Mouse (Mus musculus) myocyte (in vitro differentiated cells): ENCODE data around the gene Plvap.

Source experiments
- E2F4 ChIP-seq: IDR thresholded peaks from one replicate; pipeline ENCODE4 v1.6.1; 2011; ENCODE audit warnings: mild to moderate bottlenecking, control low read depth, moderate library complexity; ENCODE audit not compliant: insufficient read depth
- POLR2A ChIP-seq: IDR thresholded peaks from one replicate; pipeline ENCODE4 v1.6.1; 2011; ENCODE audit warnings: low read depth, mild to moderate bottlenecking, control low read depth, moderate library complexity; ENCODE audit not compliant: insufficient read length
- POLR2AphosphoS2 ChIP-seq: IDR thresholded peaks from one replicate; pipeline ENCODE4 v1.6.1; 2011; ENCODE audit warnings: low read depth, control low read depth; ENCODE audit not compliant: insufficient read length
- TCF12 ChIP-seq: IDR thresholded peaks from one replicate; pipeline ENCODE4 v1.6.1; 2011; ENCODE audit warnings: mild to moderate bottlenecking, control low read depth; ENCODE audit not compliant: poor library complexity, insufficient read depth, severe bottlenecking

GRCm38 (mm10) chr8:71451337-71451736, 60.2 kb downstream of the Plvap start:
- TF ChIP-seq E2F4, result no peak
- TF ChIP-seq POLR2A, result no peak
- no peak for TF ChIP-seq POLR2AphosphoS2
- TF ChIP-seq TCF12, result no peak
